Mouse (Mus musculus) limb, embryonic 12.5 days (tissue): ENCODE measurements around the gene Lsm10. TPM values are rescaled to one million over a fixed set of nuclear protein-coding genes. Genes with fewer than 3 reads are reported as not detected.

Experiments used
- ATAC-seq: fragments of 200-750 bp; cut with Nextera tagmentation; 2 replicates; pipeline ENCODE4 v1.8.0; 2017; ENCODE audit warnings: low read depth, moderate TSS enrichment; ENCODE audit not compliant: insufficient number of reproducible peaks, insufficient read depth, low FRiP score, low TSS enrichment
- H3K27ac ChIP-seq: fragments of 300-500 bp; sonication (generic); 2 replicates; pipeline ENCODE4 v1.5.1; 2016; ENCODE audit warnings: mild to moderate bottlenecking, moderate library complexity
- H3K27me3 ChIP-seq: fragments of 300-500 bp; sonication (generic); 2 replicates; pipeline ENCODE4 v1.6.1; 2016; ENCODE audit warnings: mild to moderate bottlenecking, moderate library complexity
- H3K36me3 ChIP-seq: fragments of 300-500 bp; sonication (generic); 2 replicates; pipeline ENCODE4 v1.6.1; 2016; ENCODE audit warnings: mild to moderate bottlenecking, moderate library complexity
- H3K4me1 ChIP-seq: fragments of 300-500 bp; sonication (generic); replicated peaks from 2 replicates; pipeline ENCODE4 v1.6.1; 2016
- H3K4me2 ChIP-seq: fragments of 300-500 bp; sonication (generic); 2 replicates; pipeline ENCODE4 v1.6.1; 2016; ENCODE audit warnings: mild to moderate bottlenecking, moderate library complexity
- H3K4me3 ChIP-seq: fragments of 300-500 bp; sonication (generic); replicated peaks from 2 replicates; pipeline ENCODE4 v1.5.1; 2016; ENCODE audit warnings: mild to moderate bottlenecking
- H3K9ac ChIP-seq: fragments of 300-500 bp; sonication (generic); replicated peaks from 2 replicates; pipeline ENCODE4 v1.6.1; 2016; ENCODE audit warnings: mild to moderate bottlenecking, moderate library complexity
- H3K9me3 ChIP-seq: fragments of 300-500 bp; sonication (generic); 2 replicates; pipeline ENCODE4 v1.6.1; 2016; ENCODE audit warnings: mild to moderate bottlenecking, moderate library complexity
- WGBS: fragments of 180-500 bp; shearing (Covaris S2); methylation state at CpG from one replicate; pipeline ENCODE4 v1.1.7; 2016; 5-methylcytosine and 5-hydroxymethylcytosine counted together
- polyA plus RNA-seq: library from polyadenylated mRNA; unstranded; fragments of >200 nt; fragmentation: Nextera tagmentation; extraction: Ambion mirVana; gene quantifications from 2 replicates; pipeline ENCODE4 v1.2.1, GENCODE M21; 2016

Gene Lsm10
- polyA plus RNA-seq, 1 experiment from 2014 or later: 43.2 TPM

- no peaks in the 10 kb centered on the region for H3K27me3 ChIP-seq
- no peak overlapping the region for H3K4me3 ChIP-seq
- no peaks in the 10 kb centered on the region for H3K4me1 ChIP-seq
- H3K9me3 ChIP-seq: no peaks in the 10 kb centered on the region
- H3K36me3 ChIP-seq: peaks cover 74% of the 10 kb centered on the region
- H3K4me2 ChIP-seq: no peak overlapping the region
- H3K9ac ChIP-seq: no peak overlapping the region
- H3K27ac ChIP-seq: no peak overlapping the region
- no peak for ATAC-seq
- 89% methylated on average over 10 of the region's 10 CpGs for WGBS
Measured at GRCm38 (mm10) chr4:126123309-126124040, 27.1 kb downstream of the Lsm10 start.

- H3K4me3 ChIP-seq: no peak overlapping the region
- 54% methylated on average over 11 of the region's 11 CpGs for WGBS
- H3K27ac ChIP-seq: peak overlapping the region; percentile 67; the same call in 1 of the 2 replicates
- ATAC-seq: no peak
- no peaks in the 10 kb centered on the region for H3K9me3 ChIP-seq
- peaks cover 38% of the 10 kb centered on the region for H3K4me1 ChIP-seq
- no peak overlapping the region for H3K9ac ChIP-seq
- H3K27me3 ChIP-seq: no peaks in the 10 kb centered on the region
- H3K4me2 ChIP-seq: no peak overlapping the region
- H3K36me3 ChIP-seq: peaks cover 93% of the 10 kb centered on the region
Measured at GRCm38 (mm10) chr4:126130502-126130901, 34.1 kb downstream of the Lsm10 start.

GRCm38 (mm10) chr4:126131290-126132121 lies 35.1 kb downstream of the Lsm10 start:
- WGBS: 51% methylated on average over 10 of the region's 10 CpGs
- peak overlapping the region; percentile 74 for H3K27ac ChIP-seq
- H3K27me3 ChIP-seq: no peaks in the 10 kb centered on the region
- 0 out of 2 replicates have a peak overlapping the region, but pooled peaks have one; percentile 14 for H3K9ac ChIP-seq
- H3K9me3 ChIP-seq: no peaks in the 10 kb centered on the region
- H3K4me2 ChIP-seq: no peak overlapping the region
- no peak overlapping the region for H3K4me3 ChIP-seq
- H3K36me3 ChIP-seq: peaks cover 93% of the 10 kb centered on the region
- peak; percentile 15; the same call in 1 of the 2 replicates for ATAC-seq
- H3K4me1 ChIP-seq: peaks cover 38% of the 10 kb centered on the region

GRCm38 (mm10) chr4:126132636-126133264 lies 36.3 kb downstream of the Lsm10 start:
- peak overlapping the region; percentile 74 for H3K27ac ChIP-seq
- H3K4me2 ChIP-seq: no peak overlapping the region
- H3K9me3 ChIP-seq: no peaks in the 10 kb centered on the region
- no peak for ATAC-seq
- H3K36me3 ChIP-seq: peaks cover 94% of the 10 kb centered on the region
- no peaks in the 10 kb centered on the region for H3K27me3 ChIP-seq
- WGBS: 78% methylated on average over 6 of the region's 6 CpGs
- H3K4me1 ChIP-seq: peaks cover 38% of the 10 kb centered on the region
- H3K4me3 ChIP-seq: no peak overlapping the region
- no peak overlapping the region for H3K9ac ChIP-seq

GRCm38 (mm10) chr4:126134236-126134635 lies 37.8 kb downstream of the Lsm10 start:
- Histone ChIP-seq H3K4me1 (peaks cover 38% of the 10 kb centered on the region), H3K27ac (no peak overlapping the region), H3K9ac (no peak overlapping the region), H3K4me3 (no peak overlapping the region), H3K36me3 (peaks cover 94% of the 10 kb centered on the region), H3K9me3 (no peaks in the 10 kb centered on the region), H3K4me2 (no peak overlapping the region), H3K27me3 (no peaks in the 10 kb centered on the region)
- ATAC-seq: no peak
- WGBS: 93% methylated on average over 4 of the region's 4 CpGs

GRCm38 (mm10) chr4:126134639-126135038 lies 38.2 kb downstream of the Lsm10 start:
- Histone ChIP-seq H3K4me3 (no peak overlapping the region), H3K4me2 (no peak overlapping the region), H3K36me3 (peaks cover 94% of the 10 kb centered on the region), H3K27me3 (no peaks in the 10 kb centered on the region), H3K27ac (no peak overlapping the region), H3K9me3 (no peaks in the 10 kb centered on the region), H3K9ac (no peak overlapping the region), H3K4me1 (peaks cover 38% of the 10 kb centered on the region)
- ATAC-seq: no peak
- WGBS: 89% methylated on average over 4 of the region's 4 CpGs

GRCm38 (mm10) chr4:126137773-126138172 lies 41.4 kb downstream of the Lsm10 start:
- no peak overlapping the region for H3K4me2 ChIP-seq
- H3K9me3 ChIP-seq: no peaks in the 10 kb centered on the region
- WGBS: 81% methylated on average over 4 of the region's 4 CpGs
- H3K27me3 ChIP-seq: no peaks in the 10 kb centered on the region
- no peak for ATAC-seq
- no peak overlapping the region for H3K27ac ChIP-seq
- H3K4me3 ChIP-seq: no peak overlapping the region
- H3K9ac ChIP-seq: no peak overlapping the region
- peaks cover 13% of the 10 kb centered on the region for H3K4me1 ChIP-seq
- H3K36me3 ChIP-seq: peaks cover 76% of the 10 kb centered on the region

- no peak overlapping the region for H3K4me3 ChIP-seq
Measured at GRCm38 (mm10) chr4:126141021-126141420, 44.6 kb downstream of the Lsm10 start.

GRCm38 (mm10) chr4:126145396-126145795 lies 49.0 kb downstream of the Lsm10 start:
- H3K27ac ChIP-seq: no peak overlapping the region
- no peaks in the 10 kb centered on the region for H3K27me3 ChIP-seq
- H3K4me2 ChIP-seq: no peak overlapping the region
- no peaks in the 10 kb centered on the region for H3K9me3 ChIP-seq
- no peak for ATAC-seq
- H3K4me3 ChIP-seq: no peak overlapping the region
- peaks cover 39% of the 10 kb centered on the region for H3K4me1 ChIP-seq
- WGBS: 53% methylated on average over 4 of the region's 4 CpGs
- peaks cover under 1% of the 10 kb centered on the region; the same call in 1 of the 2 replicates for H3K36me3 ChIP-seq
- H3K9ac ChIP-seq: no peak overlapping the region

More at GRCm38 (mm10) chr4:126141021-126141420, 44.6 kb downstream of the Lsm10 start:
- peaks cover 11% of the 10 kb centered on the region; the same call in 1 of the 2 replicates for H3K4me1 ChIP-seq
- H3K36me3 ChIP-seq: peaks cover 43% of the 10 kb centered on the region
- H3K9me3 ChIP-seq: no peaks in the 10 kb centered on the region
- no peak for ATAC-seq
- no peak overlapping the region for H3K4me2 ChIP-seq
- WGBS: 78% methylated on average over 5 of the region's 5 CpGs
- no peaks in the 10 kb centered on the region for H3K27me3 ChIP-seq
- 0 out of 2 replicates have a peak overlapping the region, but pooled peaks have one; percentile 23 for H3K27ac ChIP-seq
- H3K9ac ChIP-seq: no peak overlapping the region

GRCm38 (mm10) chr4:126146974-126147532 lies 50.6 kb downstream of the Lsm10 start:
- Histone ChIP-seq H3K4me2 (peak overlapping the region; percentile 99), H3K4me3 (peak overlapping the region; percentile 80; the same call in 1 of the 2 replicates), H3K9me3 (no peaks in the 10 kb centered on the region), H3K4me1 (peaks cover 51% of the 10 kb centered on the region), H3K27ac (peak overlapping the region; percentile 98), H3K36me3 (peaks cover 6% of the 10 kb centered on the region; the same call in 1 of the 2 replicates), H3K9ac (no peak overlapping the region), H3K27me3 (no peaks in the 10 kb centered on the region)
- 14% methylated on average over 9 of the region's 9 CpGs for WGBS
- no peak for ATAC-seq
